Mouse (Mus musculus): ENCODE data around the gene Ssh2.

Gene Ssh2

GRCm38 (mm10) chr11:77495507-77495906, 279.4 kb downstream of the Ssh2 start:
- no peak for DNase-seq

- DNase-seq: peak in 1 of 2 experiments; percentile 51
These were observed 281.3 kb downstream of the Ssh2 start for GRCm38 (mm10) chr11:77497341-77497756.

GRCm38 (mm10) chr11:77497851-77498250, 281.8 kb downstream of the Ssh2 start:
- DNase-seq: peak in 1 of 2 experiments; percentile 46

GRCm38 (mm10) chr11:77498261-77499139, 282.4 kb downstream of the Ssh2 start:
- DNase-seq: peak in 1 of 2 experiments; percentile 46

GRCm38 (mm10) chr11:77499354-77499753, 283.3 kb downstream of the Ssh2 start:
- DNase-seq: peak; percentile 85 to 87

- DNase-seq: peak; percentile 39 to 47
These were observed 284.6 kb downstream of the Ssh2 start for GRCm38 (mm10) chr11:77500361-77501325.

GRCm38 (mm10) chr11:77501392-77501791, 285.3 kb downstream of the Ssh2 start:
- DNase-seq: peak; percentile 83 to 88

- peak in 1 of 2 experiments; percentile 21 for DNase-seq
These were observed 285.9 kb downstream of the Ssh2 start for GRCm38 (mm10) chr11:77501971-77502370.

- peak in 1 of 2 experiments; percentile 3 for DNase-seq
These were observed 286.4 kb downstream of the Ssh2 start for GRCm38 (mm10) chr11:77502481-77502880.

- DNase-seq: peak in 1 of 2 experiments; percentile 21
These were observed 287.4 kb downstream of the Ssh2 start for GRCm38 (mm10) chr11:77503511-77503910.

- peak in 1 of 2 experiments; percentile 5 for DNase-seq
These were observed 288.3 kb downstream of the Ssh2 start for GRCm38 (mm10) chr11:77504377-77504776.

GRCm38 (mm10) chr11:77505291-77505980, 289.3 kb downstream of the Ssh2 start:
- peak in 1 of 2 experiments; percentile 10 for DNase-seq

GRCm38 (mm10) chr11:77506273-77506672, 290.2 kb downstream of the Ssh2 start:
- DNase-seq: peak in 1 of 2 experiments; percentile 18

GRCm38 (mm10) chr11:77506941-77507340, 290.9 kb downstream of the Ssh2 start:
- DNase-seq: peak; percentile 9 to 10

- peak; percentile 12 to 15 for DNase-seq
These were observed 291.3 kb downstream of the Ssh2 start for GRCm38 (mm10) chr11:77507426-77507825.

- DNase-seq: peak; percentile 73 to 86
These were observed 292.3 kb downstream of the Ssh2 start for GRCm38 (mm10) chr11:77508068-77509021.

All from cerebellum, adult 18-20 months (tissue).